Mouse (Mus musculus): ENCODE measurements around the gene Tas2r135. TPM values are rescaled to one million over a fixed set of nuclear protein-coding genes. Genes with fewer than 3 reads are reported as not detected.

Gene Tas2r135
- total and polyA plus RNA-seq, 2 experiments: 0.28 TPM; not detected in 1

GRCm38 (mm10) chr6:42395960-42396809 lies 9.0 kb upstream of the Tas2r135 start:
- Histone ChIP-seq H3K36me3 (ENCODE audit: control insufficient read depth, insufficient read depth, low read length) (no peaks in the 10 kb centered on the region), H3K27me3 (ENCODE audit: control insufficient read depth, insufficient read depth, low read length) (no peaks in the 10 kb centered on the region), H3K4me1 (ENCODE audit: control insufficient read depth, insufficient read depth, low read length) (peaks cover 3% of the 10 kb centered on the region; the same call in 1 of the 2 replicates), H3K9ac (ENCODE audit: low read depth, low read length) (no peak overlapping the region), H3K4me3 (ENCODE audit: insufficient read depth, low read depth, low read length) (no peak overlapping the region), H3K79me2 (ENCODE audit: control insufficient read depth, insufficient read depth, low read length) (no peaks in the 10 kb centered on the region), H3K27ac (replicated peaks; ENCODE audit: insufficient read depth, low read depth, low read length) (0 out of 2 replicates have a peak overlapping the region, but pooled peaks have one; percentile 2)
- DNase-seq (ENCODE audit: extremely low read depth, low read depth, low spot score): peak; percentile 86
- 27% methylated on average over 9 of the region's 9 CpGs for WGBS
- TF ChIP-seq POLR2A (IDR thresholded peaks at IDR 0.05; ENCODE audit: extremely low read depth, insufficient read depth, low read length) (no peak), CTCF (IDR thresholded peaks at IDR 0.05; ENCODE audit: low read depth, low read length) (no peak)

GRCm38 (mm10) chr6:42397041-42397657 lies 8.1 kb upstream of the Tas2r135 start:
- Histone ChIP-seq H3K36me3 (ENCODE audit: control insufficient read depth, insufficient read depth, low read length) (no peaks in the 10 kb centered on the region), H3K27me3 (ENCODE audit: control insufficient read depth, insufficient read depth, low read length) (no peaks in the 10 kb centered on the region), H3K9ac (ENCODE audit: low read depth, low read length) (no peak overlapping the region), H3K27ac (replicated peaks; ENCODE audit: insufficient read depth, low read depth, low read length) (no peak overlapping the region), H3K4me3 (ENCODE audit: insufficient read depth, low read depth, low read length) (no peak overlapping the region), H3K4me1 (ENCODE audit: control insufficient read depth, insufficient read depth, low read length) (0 out of 2 replicates have a peak, but pooled peaks cover 3% of the 10 kb centered on the region), H3K79me2 (ENCODE audit: control insufficient read depth, insufficient read depth, low read length) (no peaks in the 10 kb centered on the region)
- DNase-seq (ENCODE audit: extremely low read depth, low read depth, low spot score): peak; percentile 16
- 84% methylated on average over 3 of the region's 3 CpGs for WGBS
- no peak for TF ChIP-seq CTCF (IDR thresholded peaks at IDR 0.05; ENCODE audit: low read depth, low read length)
- no peak for TF ChIP-seq POLR2A (IDR thresholded peaks at IDR 0.05; ENCODE audit: extremely low read depth, insufficient read depth, low read length)

GRCm38 (mm10) chr6:42398285-42398684 lies 6.9 kb upstream of the Tas2r135 start:
- 0 out of 2 replicates have a peak, but pooled peaks cover 3% of the 10 kb centered on the region for H3K4me1 ChIP-seq (ENCODE audit: control insufficient read depth, insufficient read depth, low read length)
- no peak overlapping the region for H3K27ac ChIP-seq (replicated peaks; ENCODE audit: insufficient read depth, low read depth, low read length)
- no peak for DNase-seq (ENCODE audit: extremely low read depth, low read depth, low spot score)
- WGBS: 95% methylated on average over 3 of the region's 3 CpGs
- H3K79me2 ChIP-seq (ENCODE audit: control insufficient read depth, insufficient read depth, low read length): no peaks in the 10 kb centered on the region
- no peak for TF ChIP-seq CTCF (IDR thresholded peaks at IDR 0.05; ENCODE audit: low read depth, low read length)
- TF ChIP-seq POLR2A (IDR thresholded peaks at IDR 0.05; ENCODE audit: extremely low read depth, insufficient read depth, low read length): no peak
- no peaks in the 10 kb centered on the region for H3K27me3 ChIP-seq (ENCODE audit: control insufficient read depth, insufficient read depth, low read length)
- H3K9ac ChIP-seq (ENCODE audit: low read depth, low read length): no peak overlapping the region
- no peak overlapping the region for H3K4me3 ChIP-seq (ENCODE audit: insufficient read depth, low read depth, low read length)
- no peaks in the 10 kb centered on the region for H3K36me3 ChIP-seq (ENCODE audit: control insufficient read depth, insufficient read depth, low read length)

- H3K79me2 ChIP-seq (ENCODE audit: control insufficient read depth, insufficient read depth, low read length): no peaks in the 10 kb centered on the region
- H3K36me3 ChIP-seq (ENCODE audit: control insufficient read depth, insufficient read depth, low read length): no peaks in the 10 kb centered on the region
- 100% methylated on average over 1 of the region's 1 CpGs for WGBS
- H3K27me3 ChIP-seq (ENCODE audit: control insufficient read depth, insufficient read depth, low read length): no peaks in the 10 kb centered on the region
- no peak overlapping the region for H3K9ac ChIP-seq (ENCODE audit: low read depth, low read length)
- DNase-seq (ENCODE audit: extremely low read depth, low read depth, low spot score): no peak
- H3K4me3 ChIP-seq (ENCODE audit: insufficient read depth, low read depth, low read length): no peak overlapping the region
- 0 out of 2 replicates have a peak, but pooled peaks cover 3% of the 10 kb centered on the region for H3K4me1 ChIP-seq (ENCODE audit: control insufficient read depth, insufficient read depth, low read length)
- TF ChIP-seq POLR2A (IDR thresholded peaks at IDR 0.05; ENCODE audit: extremely low read depth, insufficient read depth, low read length) (no peak), CTCF (IDR thresholded peaks at IDR 0.05; ENCODE audit: low read depth, low read length) (no peak)
- no peak overlapping the region for H3K27ac ChIP-seq (replicated peaks; ENCODE audit: insufficient read depth, low read depth, low read length)
Observed at GRCm38 (mm10) chr6:42398998-42399397, 6.2 kb upstream of the Tas2r135 start.

GRCm38 (mm10) chr6:42399938-42400337 lies 5.3 kb upstream of the Tas2r135 start, which contains the start of gene Tas2r143:
Gene Tas2r143, plus strand, starts transcription at chr6:42400238.
- no peak for TF ChIP-seq CTCF (IDR thresholded peaks at IDR 0.05; ENCODE audit: low read depth, low read length)
- Histone ChIP-seq H3K4me1 (ENCODE audit: control insufficient read depth, insufficient read depth, low read length) (0 out of 2 replicates have a peak, but pooled peaks cover 3% of the 10 kb centered on the region), H3K27ac (replicated peaks; ENCODE audit: insufficient read depth, low read depth, low read length) (no peak within 1 kb of the TSS), H3K9ac (ENCODE audit: low read depth, low read length) (no peak within 1 kb of the TSS), H3K27me3 (ENCODE audit: control insufficient read depth, insufficient read depth, low read length) (no peaks in the 10 kb centered on the region), H3K36me3 (ENCODE audit: control insufficient read depth, insufficient read depth, low read length) (no peaks in the 10 kb centered on the region), H3K79me2 (ENCODE audit: control insufficient read depth, insufficient read depth, low read length) (no peaks in the 10 kb centered on the region), H3K4me3 (ENCODE audit: insufficient read depth, low read depth, low read length) (no peak within 1 kb of the TSS)
- DNase-seq (ENCODE audit: extremely low read depth, low read depth, low spot score): no peak
- WGBS: 95% methylated on average over 1 of the region's 1 CpGs
